Comparison of ENCODE assay signal across 16 mouse cellular contexts in genomic region chr13:114171465-114171864, GRCm38 (mm10).
"Had no signal": no experiment of that assay in that cellular context is flagged by ENCODE, and none has a peak within 500 bp of the region (broad histone marks: within the 10 kb centered on the region; RNA-seq: fewer than 3 reads in every experiment).

No protein-coding gene starts in this region.

- H3K9ac ChIP-seq: neural tube, embryonic 13.5 days; neural tube, embryonic 15.5 days; stomach, embryonic 15.5 days had no signal

- H3K27me3 ChIP-seq: neural tube, embryonic 15.5 days; stomach, embryonic 15.5 days had no signal

- DNase-seq: retina, postnatal 1 day; right cerebral cortex, adult 18-20 months; right cerebral cortex, postnatal 14 days; right cerebral cortex, postnatal 25 days; right cerebral cortex, postnatal 4 days; spleen, adult 18-20 months; thymus, adult 18-20 months; thymus, adult 2 months; thymus, postnatal 14 days; thymus, postnatal 25 days; thymus, postnatal 36 days; thymus, postnatal 4 days had no signal

- H3K4me2 ChIP-seq: neural tube, embryonic 13.5 days; neural tube, embryonic 15.5 days; stomach, embryonic 15.5 days had no signal

- H3K4me3 ChIP-seq: neural tube, embryonic 13.5 days; neural tube, embryonic 15.5 days; stomach, embryonic 15.5 days had no signal

- H3K4me1 ChIP-seq: neural tube, embryonic 13.5 days; neural tube, embryonic 15.5 days; stomach, embryonic 15.5 days had no signal

- H3K27ac ChIP-seq: neural tube, embryonic 13.5 days; neural tube, embryonic 15.5 days; stomach, embryonic 15.5 days; stomach, postnatal 0 days had no signal

- H3K36me3 ChIP-seq: neural tube, embryonic 13.5 days; neural tube, embryonic 15.5 days; stomach, embryonic 15.5 days had no signal

- H3K9me3 ChIP-seq: neural tube, embryonic 13.5 days; neural tube, embryonic 15.5 days; stomach, embryonic 15.5 days had no signal
